Mouse (Mus musculus): ENCODE results near the gene Mcf2l.

Mcf2l gene

GRCm38 (mm10) chr8:12991411-12991810 is 117.8 kb downstream of the Mcf2l start:
- no peak for DNase-seq (ENCODE audit: extremely low read depth, low read depth)

GRCm38 (mm10) chr8:12994468-12994867 is 120.9 kb downstream of the Mcf2l start:
- no peak for DNase-seq (ENCODE audit: extremely low read depth, low read depth)

GRCm38 (mm10) chr8:12995481-12995880 is 121.9 kb downstream of the Mcf2l start:
- no peak for DNase-seq (ENCODE audit: extremely low read depth, low read depth)

GRCm38 (mm10) chr8:12996831-12997275 is 123.2 kb downstream of the Mcf2l start:
- DNase-seq (ENCODE audit: extremely low read depth, low read depth) = no peak

- no peak for DNase-seq (ENCODE audit: extremely low read depth, low read depth)
These were observed 124.7 kb downstream of the Mcf2l start for GRCm38 (mm10) chr8:12998331-12998730.

GRCm38 (mm10) chr8:12999793-13000192 is 126.2 kb downstream of the Mcf2l start:
- no peak for DNase-seq (ENCODE audit: extremely low read depth, low read depth)

GRCm38 (mm10) chr8:13007458-13007857 is 133.9 kb downstream of the Mcf2l start:
- DNase-seq (ENCODE audit: extremely low read depth, low read depth) = no peak

- DNase-seq (ENCODE audit: extremely low read depth, low read depth) = no peak
These were observed 136.7 kb downstream of the Mcf2l start for GRCm38 (mm10) chr8:13010313-13010712.

GRCm38 (mm10) chr8:13019560-13019959 is 146.0 kb downstream of the Mcf2l start:
- DNase-seq (ENCODE audit: extremely low read depth, low read depth) = no peak

- no peak for DNase-seq (ENCODE audit: extremely low read depth, low read depth)
These were observed 148.2 kb downstream of the Mcf2l start for GRCm38 (mm10) chr8:13021830-13022229.

GRCm38 (mm10) chr8:13025487-13026224 is 152.1 kb downstream of the Mcf2l start, which contains the start of gene F7:
Gene F7, plus strand, starts transcription at chr8:13026034.
- no peak for DNase-seq (ENCODE audit: extremely low read depth, low read depth)

- no peak for DNase-seq (ENCODE audit: extremely low read depth, low read depth)
These were observed 154.0 kb downstream of the Mcf2l start for GRCm38 (mm10) chr8:13027615-13028014.

GRCm38 (mm10) chr8:13028482-13028881 is 154.9 kb downstream of the Mcf2l start:
- no peak for DNase-seq (ENCODE audit: extremely low read depth, low read depth)

GRCm38 (mm10) chr8:13036346-13036812 is 162.8 kb downstream of the Mcf2l start:
- no peak for DNase-seq (ENCODE audit: extremely low read depth, low read depth)

- no peak for DNase-seq (ENCODE audit: extremely low read depth, low read depth)
These were observed 163.4 kb downstream of the Mcf2l start, which contains the start of gene F10 for GRCm38 (mm10) chr8:13037015-13037414. Gene F10, plus strand, starts transcription at chr8:13037308.

- no peak for DNase-seq (ENCODE audit: extremely low read depth, low read depth)
These were observed 164.0 kb downstream of the Mcf2l start for GRCm38 (mm10) chr8:13037569-13037968.

GRCm38 (mm10) chr8:13039054-13039453 is 165.4 kb downstream of the Mcf2l start:
- no peak for DNase-seq (ENCODE audit: extremely low read depth, low read depth)

- no peak for DNase-seq (ENCODE audit: extremely low read depth, low read depth)
These were observed 167.9 kb downstream of the Mcf2l start for GRCm38 (mm10) chr8:13041459-13041858.

- DNase-seq (ENCODE audit: extremely low read depth, low read depth) = no peak
These were observed 174.0 kb downstream of the Mcf2l start for GRCm38 (mm10) chr8:13047652-13048051.

- DNase-seq (ENCODE audit: extremely low read depth, low read depth) = no peak
These were observed 176.9 kb downstream of the Mcf2l start for GRCm38 (mm10) chr8:13050550-13050949.

- DNase-seq (ENCODE audit: extremely low read depth, low read depth) = no peak
These were observed 183.7 kb downstream of the Mcf2l start for GRCm38 (mm10) chr8:13057351-13057750.

GRCm38 (mm10) chr8:13060441-13061150 is 187.0 kb downstream of the Mcf2l start, which contains the start of gene Proz:
Gene Proz, plus strand, starts transcription at chr8:13060914.
- no peak for DNase-seq (ENCODE audit: extremely low read depth, low read depth)

Measured in MEL-GATA-1-ER (cell line).